Mouse (Mus musculus): ENCODE measurements around the gene Gpx4. TPM values are rescaled to one million over a fixed set of nuclear protein-coding genes. Genes with fewer than 3 reads are reported as not detected.

The Gpx4 gene
- polyA plus RNA-seq, 1 experiment from 2014 or later: 517 TPM

DNA sequence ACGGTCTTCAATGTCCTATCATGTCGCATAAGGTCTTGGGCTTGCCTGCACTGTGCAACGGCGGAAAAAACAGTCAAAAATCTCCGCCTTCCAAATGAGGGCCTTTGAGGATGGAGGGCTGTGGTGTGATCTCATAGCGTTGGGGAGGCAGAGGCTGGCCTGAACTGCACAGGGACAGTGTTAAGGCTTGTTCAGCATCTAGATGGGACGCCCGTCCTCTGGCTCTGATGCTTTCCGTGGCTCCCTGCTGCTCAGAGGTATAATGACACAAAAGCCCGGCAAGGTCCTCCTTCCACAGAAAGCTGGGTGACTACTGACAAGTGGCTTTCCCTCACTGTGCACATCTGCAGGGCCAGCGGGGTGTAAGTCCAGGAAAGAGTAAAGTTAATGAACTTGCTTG, 26.8 kb upstream of the Gpx4 start:
- Histone ChIP-seq H3K36me3 (ENCODE audit: control insufficient read depth, insufficient read depth, low read length) (no peaks in the 10 kb centered on the region), H3K9ac (ENCODE audit: low read depth, low read length) (peak overlapping the region; percentile 45; the same call in 1 of the 2 replicates), H3K27me3 (replicated peaks; ENCODE audit: control insufficient read depth, insufficient read depth, low read length) (peaks cover 11% of the 10 kb centered on the region; the same call in 1 of the 2 replicates), H3K9me3 (ENCODE audit: control insufficient read depth, low read length) (no peaks in the 10 kb centered on the region), H3K4me2 (ENCODE audit: low read depth, low read length) (peak overlapping the region; percentile 46; the same call in 1 of the 2 replicates), H3K27ac (replicated peaks; ENCODE audit: low read depth, low read length) (no peak overlapping the region), H3K4me1 (ENCODE audit: control insufficient read depth, insufficient read depth, low read length) (0 out of 2 replicates have a peak, but pooled peaks cover 9% of the 10 kb centered on the region), H3K4me3 (ENCODE audit: low read depth, low read length) (no peak overlapping the region; the same call in 1 of the 2 replicates)
- ATAC-seq (ENCODE audit: low read depth): no peak
- DNase-seq (ENCODE audit: low spot score): no peak
- 22% methylated on average over 11 of the region's 11 CpGs for WGBS

DNA sequence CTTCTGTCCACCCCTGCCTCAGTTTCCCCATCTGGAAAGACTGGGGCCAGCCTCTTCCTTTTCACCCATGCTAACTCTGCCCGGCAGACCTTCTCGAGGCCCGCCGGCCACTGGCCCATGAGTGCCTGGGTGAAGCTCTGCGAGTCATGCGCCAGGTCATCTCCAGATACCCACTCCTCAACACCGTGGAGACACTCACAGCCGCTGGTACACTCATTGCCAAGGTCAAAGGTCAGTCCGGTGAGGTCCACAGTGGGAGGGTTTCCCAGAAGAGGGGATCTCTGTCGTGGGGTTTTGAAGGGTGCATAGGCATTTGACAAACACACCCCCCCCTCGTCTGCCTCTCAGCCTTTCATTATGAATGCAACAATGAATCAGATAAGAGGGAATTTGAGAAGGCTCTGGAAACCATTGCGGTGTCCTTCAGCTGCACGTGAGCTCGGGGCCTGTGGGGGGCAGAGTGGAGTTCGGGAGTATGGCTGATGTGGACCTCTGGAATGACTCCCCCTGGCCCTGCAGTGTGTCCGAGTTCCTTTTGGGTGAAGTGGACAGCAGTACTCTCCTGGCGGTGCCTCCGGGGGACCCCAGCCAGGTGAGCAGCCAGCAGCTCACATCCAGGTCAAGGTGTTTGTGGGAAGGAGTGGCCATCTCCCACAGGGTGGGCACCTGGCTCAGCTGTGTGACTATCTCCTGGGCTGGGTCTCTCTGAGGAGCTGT, 26.2 kb upstream of the Gpx4 start:
- H3K9ac ChIP-seq (ENCODE audit: low read depth, low read length): no peak overlapping the region
- 78% methylated on average over 18 of the region's 18 CpGs for WGBS
- no peak for DNase-seq (ENCODE audit: low spot score)

DNA sequence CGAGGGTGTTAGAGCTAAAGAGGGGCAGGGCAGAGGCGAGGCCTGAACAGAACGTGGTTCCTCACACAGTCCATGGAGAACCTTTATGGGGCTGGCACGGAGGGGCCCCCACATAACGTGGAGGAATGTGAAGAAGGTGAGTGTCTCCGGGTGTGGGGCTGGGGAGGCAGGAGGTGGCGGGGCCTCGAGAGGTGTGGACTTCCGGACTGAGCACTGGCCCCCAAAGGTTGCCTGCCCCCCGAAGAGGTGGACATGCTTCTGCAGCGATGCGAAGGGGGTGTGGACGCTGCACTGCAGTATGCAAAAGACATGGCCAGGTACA, 25.7 kb upstream of the Gpx4 start:
- no peaks in the 10 kb centered on the region for H3K9me3 ChIP-seq (ENCODE audit: control insufficient read depth, low read length)
- no peak overlapping the region for H3K4me3 ChIP-seq (ENCODE audit: low read depth, low read length)
- 0 out of 2 replicates have a peak, but pooled peaks cover 9% of the 10 kb centered on the region for H3K4me1 ChIP-seq (ENCODE audit: control insufficient read depth, insufficient read depth, low read length)
- ATAC-seq (ENCODE audit: low read depth): no peak
- no peaks in the 10 kb centered on the region for H3K27me3 ChIP-seq (replicated peaks; ENCODE audit: control insufficient read depth, insufficient read depth, low read length)
- H3K4me2 ChIP-seq (ENCODE audit: low read depth, low read length): no peak overlapping the region
- H3K9ac ChIP-seq (ENCODE audit: low read depth, low read length): no peak overlapping the region
- 87% methylated on average over 13 of the region's 13 CpGs for WGBS
- no peak overlapping the region for H3K27ac ChIP-seq (replicated peaks; ENCODE audit: low read depth, low read length)
- no peaks in the 10 kb centered on the region for H3K36me3 ChIP-seq (ENCODE audit: control insufficient read depth, insufficient read depth, low read length)
- no peak for DNase-seq (ENCODE audit: low spot score)

More for the DNA sequence above, 26.2 kb upstream of the Gpx4 start:
- Histone ChIP-seq H3K4me2 (ENCODE audit: low read depth, low read length) (peak overlapping the region; percentile 46; the same call in 1 of the 2 replicates), H3K36me3 (ENCODE audit: control insufficient read depth, insufficient read depth, low read length) (no peaks in the 10 kb centered on the region), H3K27ac (replicated peaks; ENCODE audit: low read depth, low read length) (no peak overlapping the region), H3K4me3 (ENCODE audit: low read depth, low read length) (no peak overlapping the region), H3K4me1 (ENCODE audit: control insufficient read depth, insufficient read depth, low read length) (0 out of 2 replicates have a peak, but pooled peaks cover 9% of the 10 kb centered on the region), H3K27me3 (replicated peaks; ENCODE audit: control insufficient read depth, insufficient read depth, low read length) (peaks cover 5% of the 10 kb centered on the region; the same call in 1 of the 2 replicates), H3K9me3 (ENCODE audit: control insufficient read depth, low read length) (no peaks in the 10 kb centered on the region)
- no peak for ATAC-seq (ENCODE audit: low read depth)

DNA sequence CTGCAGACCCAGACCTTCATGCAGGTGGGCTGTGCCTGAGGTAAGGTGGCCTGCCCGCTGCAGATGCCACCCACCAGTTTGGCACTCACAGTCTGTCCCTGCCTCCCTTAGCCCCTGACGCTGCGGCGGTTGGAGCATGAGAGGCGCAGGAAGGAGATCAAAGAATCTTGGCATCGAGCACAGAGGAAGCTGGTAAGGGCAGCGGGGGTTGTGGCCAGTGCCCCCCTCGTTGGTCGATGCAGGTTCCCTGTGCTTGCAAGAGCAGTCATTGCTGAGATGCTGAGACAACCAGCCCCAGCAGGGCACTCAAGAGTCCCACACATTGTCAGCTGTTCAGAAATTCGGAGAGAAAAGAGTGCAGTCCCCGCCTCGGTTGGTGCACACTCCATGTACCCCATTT, 24.8 kb upstream of the Gpx4 start:
- 93% methylated on average over 12 of the region's 12 CpGs for WGBS
- no peaks in the 10 kb centered on the region for H3K36me3 ChIP-seq (ENCODE audit: control insufficient read depth, insufficient read depth, low read length)
- ATAC-seq (ENCODE audit: low read depth): no peak

DNA sequence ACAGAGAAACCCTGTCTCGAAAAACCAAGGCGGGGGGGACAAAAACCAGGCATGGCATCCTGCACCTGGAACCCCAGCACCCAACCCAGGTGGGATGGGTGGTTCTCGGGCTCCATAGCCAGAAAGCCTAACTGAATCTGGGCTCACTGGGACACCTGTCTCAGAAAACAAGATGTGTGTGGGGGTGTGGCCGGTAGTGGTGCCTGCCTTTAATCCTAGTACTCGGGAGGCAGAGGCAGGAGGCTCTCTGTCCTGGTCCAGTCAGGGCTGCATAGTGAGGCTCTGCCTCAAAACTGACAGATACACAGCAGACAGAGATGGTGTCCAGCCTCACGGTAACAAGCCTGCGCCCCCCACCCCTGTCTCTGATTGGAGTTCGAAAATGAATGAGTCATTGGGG, 24.2 kb upstream of the Gpx4 start:
- WGBS: 94% methylated on average over 8 of the region's 8 CpGs
- Histone ChIP-seq H3K27ac (replicated peaks; ENCODE audit: low read depth, low read length) (no peak overlapping the region), H3K9me3 (ENCODE audit: control insufficient read depth, low read length) (no peaks in the 10 kb centered on the region), H3K4me2 (ENCODE audit: low read depth, low read length) (no peak overlapping the region), H3K4me3 (ENCODE audit: low read depth, low read length) (no peak overlapping the region), H3K4me1 (ENCODE audit: control insufficient read depth, insufficient read depth, low read length) (0 out of 2 replicates have a peak, but pooled peaks cover 9% of the 10 kb centered on the region), H3K27me3 (replicated peaks; ENCODE audit: control insufficient read depth, insufficient read depth, low read length) (no peaks in the 10 kb centered on the region), H3K9ac (ENCODE audit: low read depth, low read length) (no peak overlapping the region), H3K36me3 (ENCODE audit: control insufficient read depth, insufficient read depth, low read length) (no peaks in the 10 kb centered on the region)
- DNase-seq (ENCODE audit: low spot score) (no peak), ATAC-seq (ENCODE audit: low read depth) (no peak)

More for the DNA sequence above, 24.8 kb upstream of the Gpx4 start:
- no peak overlapping the region for H3K4me3 ChIP-seq (ENCODE audit: low read depth, low read length)
- 0 out of 2 replicates have a peak, but pooled peaks cover 9% of the 10 kb centered on the region for H3K4me1 ChIP-seq (ENCODE audit: control insufficient read depth, insufficient read depth, low read length)
- H3K9me3 ChIP-seq (ENCODE audit: control insufficient read depth, low read length): no peaks in the 10 kb centered on the region
- H3K27me3 ChIP-seq (replicated peaks; ENCODE audit: control insufficient read depth, insufficient read depth, low read length): no peaks in the 10 kb centered on the region
- no peak overlapping the region for H3K9ac ChIP-seq (ENCODE audit: low read depth, low read length)
- H3K27ac ChIP-seq (replicated peaks; ENCODE audit: low read depth, low read length): no peak overlapping the region
- H3K4me2 ChIP-seq (ENCODE audit: low read depth, low read length): no peak overlapping the region
- no peak for DNase-seq (ENCODE audit: low spot score)

DNA sequence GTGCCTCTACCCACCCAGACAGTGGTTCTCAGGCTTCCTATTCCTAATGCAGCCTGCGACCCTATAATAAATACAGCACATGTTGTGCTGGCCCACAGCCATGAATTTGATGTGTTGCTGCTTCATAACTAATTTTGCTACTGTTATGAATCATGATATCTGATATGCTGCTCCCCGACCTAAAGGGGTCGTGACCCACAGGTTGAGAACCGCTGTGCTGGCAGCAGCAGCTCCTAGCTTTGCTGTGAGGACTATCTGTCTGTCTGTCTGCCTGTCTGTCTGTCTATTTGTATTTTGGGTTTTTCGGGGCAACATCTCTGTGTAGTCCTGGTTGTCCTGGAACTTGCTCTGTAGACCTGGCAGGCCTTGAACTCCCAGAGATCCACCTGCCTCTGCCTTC, 23.2 kb upstream of the Gpx4 start:
- Histone ChIP-seq H3K27ac (replicated peaks; ENCODE audit: low read depth, low read length) (no peak overlapping the region), H3K9me3 (ENCODE audit: control insufficient read depth, low read length) (no peaks in the 10 kb centered on the region), H3K4me1 (ENCODE audit: control insufficient read depth, insufficient read depth, low read length) (0 out of 2 replicates have a peak, but pooled peaks cover 9% of the 10 kb centered on the region), H3K9ac (ENCODE audit: low read depth, low read length) (no peak overlapping the region), H3K4me2 (ENCODE audit: low read depth, low read length) (no peak overlapping the region), H3K4me3 (ENCODE audit: low read depth, low read length) (no peak overlapping the region), H3K36me3 (ENCODE audit: control insufficient read depth, insufficient read depth, low read length) (no peaks in the 10 kb centered on the region), H3K27me3 (replicated peaks; ENCODE audit: control insufficient read depth, insufficient read depth, low read length) (no peaks in the 10 kb centered on the region)
- no peak for DNase-seq (ENCODE audit: low spot score)
- 81% methylated on average over 5 of the region's 5 CpGs for WGBS
- ATAC-seq (ENCODE audit: low read depth): no peak

DNA sequence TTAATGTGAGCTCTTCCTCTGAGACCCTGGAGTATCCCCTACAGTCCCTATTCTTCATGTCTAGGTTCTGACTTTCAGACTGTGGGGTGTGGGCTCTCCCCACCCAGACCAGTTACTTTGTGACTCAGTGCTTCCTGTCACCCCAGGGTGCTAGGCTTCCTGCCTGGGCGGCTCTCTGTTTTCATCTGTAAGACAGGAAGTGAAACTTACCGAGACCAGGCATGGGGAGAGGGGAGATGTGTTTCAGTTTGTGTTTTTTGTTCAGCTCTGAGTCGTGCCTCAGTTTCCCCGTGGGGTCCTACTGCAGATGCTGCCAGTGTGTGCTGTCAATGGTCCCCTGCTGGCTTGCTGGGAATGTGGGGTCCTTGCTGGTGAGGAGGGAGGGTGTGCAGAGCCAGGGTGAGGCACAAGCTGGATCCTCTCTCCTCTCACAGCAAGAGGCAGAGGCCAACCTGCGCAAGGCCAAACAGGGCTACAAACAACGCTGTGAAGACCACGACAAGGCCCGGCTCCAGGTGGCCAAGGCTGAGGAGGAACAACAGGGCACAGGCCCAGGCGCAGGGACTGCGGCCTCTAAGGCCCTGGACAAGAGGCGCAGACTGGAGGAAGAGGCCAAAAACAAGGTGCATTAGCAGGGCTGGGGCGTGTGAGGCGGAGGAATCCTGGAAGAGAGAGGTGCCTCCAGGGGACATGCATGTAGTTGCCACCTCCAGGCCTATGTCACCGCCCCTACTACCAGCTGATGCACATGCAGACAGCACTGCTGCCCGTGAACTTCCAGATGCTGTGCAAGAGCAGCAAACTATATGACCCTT, 22.5 kb upstream of the Gpx4 start:
- H3K9me3 ChIP-seq (ENCODE audit: control insufficient read depth, low read length): no peaks in the 10 kb centered on the region
- no peak overlapping the region for H3K27ac ChIP-seq (replicated peaks; ENCODE audit: low read depth, low read length)
- ATAC-seq (ENCODE audit: low read depth) (no peak), DNase-seq (ENCODE audit: low spot score) (no peak)
- 74% methylated on average over 15 of the region's 15 CpGs for WGBS
- H3K4me3 ChIP-seq (ENCODE audit: low read depth, low read length): no peak overlapping the region
- 0 out of 2 replicates have a peak, but pooled peaks cover 3% of the 10 kb centered on the region for H3K4me1 ChIP-seq (ENCODE audit: control insufficient read depth, insufficient read depth, low read length)
- no peak overlapping the region for H3K4me2 ChIP-seq (ENCODE audit: low read depth, low read length)
- H3K27me3 ChIP-seq (replicated peaks; ENCODE audit: control insufficient read depth, insufficient read depth, low read length): no peaks in the 10 kb centered on the region
- no peaks in the 10 kb centered on the region for H3K36me3 ChIP-seq (ENCODE audit: control insufficient read depth, insufficient read depth, low read length)
- no peak overlapping the region for H3K9ac ChIP-seq (ENCODE audit: low read depth, low read length)

DNA sequence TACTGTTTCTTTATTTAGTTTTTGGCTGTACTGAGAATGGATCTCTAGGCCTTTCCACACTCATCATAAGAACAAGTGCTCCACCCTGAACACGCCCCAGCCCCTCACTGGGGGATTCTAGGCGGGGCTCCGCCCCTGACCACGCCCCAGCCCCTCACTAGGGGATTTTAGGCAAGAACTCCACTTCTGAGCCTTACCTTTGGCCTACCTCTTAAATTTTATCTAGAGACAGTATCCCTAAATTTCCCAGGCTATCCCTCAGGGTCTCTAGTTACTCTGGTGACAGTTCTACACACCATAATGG, 22.0 kb upstream of the Gpx4 start:
- H3K4me1 ChIP-seq (ENCODE audit: control insufficient read depth, insufficient read depth, low read length): no peaks in the 10 kb centered on the region
- ATAC-seq (ENCODE audit: low read depth) (no peak), DNase-seq (ENCODE audit: low spot score) (no peak)
- H3K27ac ChIP-seq (replicated peaks; ENCODE audit: low read depth, low read length): no peak overlapping the region
- no peak overlapping the region for H3K4me3 ChIP-seq (ENCODE audit: low read depth, low read length)
- WGBS: 45% methylated on average over 4 of the region's 4 CpGs
- H3K4me2 ChIP-seq (ENCODE audit: low read depth, low read length): no peak overlapping the region
- no peak overlapping the region for H3K9ac ChIP-seq (ENCODE audit: low read depth, low read length)
- no peaks in the 10 kb centered on the region for H3K36me3 ChIP-seq (ENCODE audit: control insufficient read depth, insufficient read depth, low read length)
- H3K27me3 ChIP-seq (replicated peaks; ENCODE audit: control insufficient read depth, insufficient read depth, low read length): no peaks in the 10 kb centered on the region
- H3K9me3 ChIP-seq (ENCODE audit: control insufficient read depth, low read length): no peaks in the 10 kb centered on the region

Data from embryonic facial prominence, embryonic 14.5 days (tissue).